In the genomic region with DNA sequence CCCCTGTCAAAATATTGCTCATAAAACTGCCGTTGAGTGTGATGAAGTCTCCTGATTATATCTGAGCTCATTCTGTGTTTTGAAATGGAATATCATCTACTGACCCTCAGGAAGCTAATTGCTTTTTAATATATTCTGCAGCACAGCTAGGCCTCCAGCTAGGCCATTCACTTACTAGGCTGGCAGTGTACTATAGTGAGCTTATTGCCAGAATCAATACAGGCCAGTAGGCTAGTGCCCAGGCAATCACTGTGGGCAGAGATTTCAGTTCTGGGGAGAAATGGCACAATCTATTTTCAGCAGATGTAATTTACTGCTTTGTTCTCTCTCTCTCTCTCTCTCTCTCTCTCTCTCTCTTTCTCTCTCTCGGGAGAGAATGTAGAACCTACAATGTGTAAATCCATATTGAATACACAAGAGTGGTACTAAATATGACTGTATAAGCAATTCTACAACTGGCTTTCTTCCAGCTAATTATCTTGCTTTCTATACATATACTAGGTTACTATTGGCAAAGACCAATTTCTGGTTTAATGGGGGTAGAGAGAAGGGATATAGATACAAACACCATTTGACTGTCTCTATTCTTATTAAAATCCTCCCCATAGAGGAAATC, we compare ENCODE assay signal across 18 mouse cellular contexts.
DNase-seq lines count a peak whose midpoint lies in the region; ATAC-seq lines count a peak whose summit lies in the region.
"Had no signal": no experiment of that assay in that cellular context is flagged by ENCODE, and none has a peak within 500 bp of the region (broad histone marks: within the 10 kb centered on the region; RNA-seq: fewer than 3 reads in every experiment).

No protein-coding gene starts in this region.

- H3K9ac ChIP-seq in forebrain, embryonic 14.5 days (ENCODE audit: low read length): no peak overlapping the region
- no peak overlapping the region for H3K9ac ChIP-seq in forebrain, embryonic 16.5 days (replicated peaks; ENCODE audit: low read depth, low read length)
- no peak overlapping the region for H3K9ac ChIP-seq in midbrain, embryonic 12.5 days (replicated peaks)
- no peak overlapping the region for H3K9ac ChIP-seq in midbrain, embryonic 11.5 days (ENCODE audit: low read length)
- H3K9ac ChIP-seq in midbrain, embryonic 14.5 days (replicated peaks; ENCODE audit: low read length): no peak overlapping the region
- no peak overlapping the region for H3K9ac ChIP-seq in neural tube, embryonic 15.5 days (replicated peaks)
- H3K9ac ChIP-seq in heart, embryonic 12.5 days: no peak overlapping the region
- H3K9ac ChIP-seq: limb, embryonic 15.5 days had no signal

- H3K4me2 ChIP-seq in forebrain, embryonic 14.5 days (ENCODE audit: low read length): no peak overlapping the region
- H3K4me2 ChIP-seq in forebrain, embryonic 16.5 days (ENCODE audit: low read length): no peak overlapping the region
- no peak overlapping the region for H3K4me2 ChIP-seq in midbrain, embryonic 12.5 days (replicated peaks)
- H3K4me2 ChIP-seq in midbrain, embryonic 11.5 days: no peak overlapping the region
- no peak overlapping the region for H3K4me2 ChIP-seq in midbrain, embryonic 14.5 days (ENCODE audit: low read length)
- no peak overlapping the region for H3K4me2 ChIP-seq in neural tube, embryonic 15.5 days
- no peak overlapping the region for H3K4me2 ChIP-seq in heart, embryonic 12.5 days
- H3K4me2 ChIP-seq: limb, embryonic 15.5 days had no signal

- H3K27me3 ChIP-seq in forebrain, embryonic 14.5 days (replicated peaks; ENCODE audit: control insufficient read depth, insufficient read depth, low read length): no peaks in the 10 kb centered on the region
- no peaks in the 10 kb centered on the region for H3K27me3 ChIP-seq in forebrain, embryonic 16.5 days (replicated peaks; ENCODE audit: control insufficient read depth, insufficient read depth, low read length)
- H3K27me3 ChIP-seq in midbrain, embryonic 12.5 days: no peaks in the 10 kb centered on the region
- no peaks in the 10 kb centered on the region for H3K27me3 ChIP-seq in midbrain, embryonic 11.5 days (ENCODE audit: control insufficient read depth, insufficient read depth, low read length)
- no peaks in the 10 kb centered on the region for H3K27me3 ChIP-seq in midbrain, embryonic 14.5 days (ENCODE audit: control insufficient read depth, insufficient read depth, low read length)
- H3K27me3 ChIP-seq in neural tube, embryonic 15.5 days (replicated peaks): no peaks in the 10 kb centered on the region
- H3K27me3 ChIP-seq in heart, embryonic 12.5 days (replicated peaks): no peaks in the 10 kb centered on the region
- H3K27me3 ChIP-seq: limb, embryonic 15.5 days had no signal

- H3K4me3 ChIP-seq in forebrain, embryonic 14.5 days (ENCODE audit: low read depth, low read length): no peak overlapping the region
- H3K4me3 ChIP-seq in forebrain, embryonic 16.5 days (replicated peaks; ENCODE audit: low read length): no peak overlapping the region
- no peak overlapping the region for H3K4me3 ChIP-seq in midbrain, embryonic 12.5 days
- no peak overlapping the region for H3K4me3 ChIP-seq in midbrain, embryonic 11.5 days (ENCODE audit: low read depth, low read length)
- no peak overlapping the region for H3K4me3 ChIP-seq in midbrain, embryonic 14.5 days (replicated peaks; ENCODE audit: low read depth, low read length)
- no peak overlapping the region for H3K4me3 ChIP-seq in neural tube, embryonic 15.5 days (replicated peaks)
- H3K4me3 ChIP-seq in heart, embryonic 12.5 days: no peak overlapping the region
- H3K4me3 ChIP-seq: limb, embryonic 15.5 days; myocyte had no signal

- DNase-seq in forebrain, embryonic 14.5 days (ENCODE audit: low spot score): peak; percentile 43
- DNase-seq in midbrain, embryonic 11.5 days (ENCODE audit: low spot score, missing footprints): no peak
- DNase-seq in midbrain, embryonic 14.5 days: peak; percentile 51
- DNase-seq in T-cell, adult 2 months (ENCODE audit: low spot score): no peak
- DNase-seq: adrenal gland, postnatal 25 days; cerebellum, adult 9-10 months; kidney, adult 11 months; left cerebral cortex, postnatal 4 days; lung, postnatal 4 days; right cerebral cortex, postnatal 25 days; spleen, adult 18-20 months had no signal

- no peaks in the 10 kb centered on the region for H3K9me3 ChIP-seq in forebrain, embryonic 14.5 days (replicated peaks; ENCODE audit: control insufficient read depth, low read length)
- no peaks in the 10 kb centered on the region for H3K9me3 ChIP-seq in forebrain, embryonic 16.5 days (ENCODE audit: control insufficient read depth, low read length)
- no peaks in the 10 kb centered on the region for H3K9me3 ChIP-seq in midbrain, embryonic 12.5 days
- H3K9me3 ChIP-seq in midbrain, embryonic 11.5 days (ENCODE audit: control insufficient read depth, low read length): no peaks in the 10 kb centered on the region
- no peaks in the 10 kb centered on the region for H3K9me3 ChIP-seq in midbrain, embryonic 14.5 days (ENCODE audit: control insufficient read depth, low read length)
- H3K9me3 ChIP-seq in neural tube, embryonic 15.5 days (replicated peaks): no peaks in the 10 kb centered on the region
- 0 out of 2 replicates have a peak, but pooled peaks cover 4% of the 10 kb centered on the region for H3K9me3 ChIP-seq in heart, embryonic 12.5 days (replicated peaks)
- H3K9me3 ChIP-seq: limb, embryonic 15.5 days had no signal

- 37% methylated on average over 2 of the region's 2 CpGs for WGBS in forebrain, embryonic 14.5 days
- 16% methylated on average over 2 of the region's 2 CpGs for WGBS in forebrain, embryonic 16.5 days
- WGBS in midbrain, embryonic 12.5 days: 72% methylated on average over 2 of the region's 2 CpGs
- 87% methylated on average over 2 of the region's 2 CpGs for WGBS in midbrain, embryonic 11.5 days
- WGBS in midbrain, embryonic 14.5 days: 40% methylated on average over 2 of the region's 2 CpGs
- WGBS in neural tube, embryonic 15.5 days: 37% methylated on average over 2 of the region's 2 CpGs
- WGBS in heart, embryonic 12.5 days: 86% methylated on average over 2 of the region's 2 CpGs

- peak overlapping the region; percentile 2; the same call in 1 of the 2 replicates for H3K27ac ChIP-seq in forebrain, embryonic 14.5 days (ENCODE audit: low read depth, low read length)
- H3K27ac ChIP-seq in forebrain, embryonic 16.5 days (ENCODE audit: low read length): no peak overlapping the region
- peak overlapping the region; percentile 61; the same call in 1 of the 2 replicates for H3K27ac ChIP-seq in midbrain, embryonic 12.5 days (replicated peaks)
- H3K27ac ChIP-seq in midbrain, embryonic 11.5 days (ENCODE audit: low read depth, low read length): no peak overlapping the region
- H3K27ac ChIP-seq in midbrain, embryonic 14.5 days (replicated peaks; ENCODE audit: low read depth, low read length): peak overlapping the region; percentile 73
- peak overlapping the region; percentile 76 for H3K27ac ChIP-seq in neural tube, embryonic 15.5 days (replicated peaks)
- H3K27ac ChIP-seq in heart, embryonic 12.5 days (ENCODE audit: poor library complexity, severe bottlenecking): no peak overlapping the region
- H3K27ac ChIP-seq: kidney, postnatal 0 days; limb, embryonic 15.5 days had no signal

- 0 out of 2 replicates have a peak, but pooled peaks cover 2% of the 10 kb centered on the region for H3K36me3 ChIP-seq in forebrain, embryonic 14.5 days (ENCODE audit: control insufficient read depth, insufficient read depth, low read length)
- no peaks in the 10 kb centered on the region for H3K36me3 ChIP-seq in forebrain, embryonic 16.5 days (ENCODE audit: control insufficient read depth, insufficient read depth)
- H3K36me3 ChIP-seq in midbrain, embryonic 12.5 days: peaks cover 4% of the 10 kb centered on the region
- no peaks in the 10 kb centered on the region for H3K36me3 ChIP-seq in midbrain, embryonic 11.5 days (ENCODE audit: control insufficient read depth, insufficient read depth, low read length)
- peaks cover 3% of the 10 kb centered on the region; the same call in 1 of the 2 replicates for H3K36me3 ChIP-seq in midbrain, embryonic 14.5 days (ENCODE audit: control insufficient read depth, insufficient read depth, low read length)
- no peaks in the 10 kb centered on the region for H3K36me3 ChIP-seq in neural tube, embryonic 15.5 days
- H3K36me3 ChIP-seq in heart, embryonic 12.5 days: peaks cover 8% of the 10 kb centered on the region; the same call in 1 of the 2 replicates
- H3K36me3 ChIP-seq: limb, embryonic 15.5 days had no signal

- peaks cover 21% of the 10 kb centered on the region for H3K4me1 ChIP-seq in forebrain, embryonic 14.5 days (ENCODE audit: control insufficient read depth, insufficient read depth, low read length)
- peaks cover 22% of the 10 kb centered on the region for H3K4me1 ChIP-seq in forebrain, embryonic 16.5 days (replicated peaks; ENCODE audit: control insufficient read depth, insufficient read depth, low read length)
- H3K4me1 ChIP-seq in midbrain, embryonic 12.5 days: peaks cover 37% of the 10 kb centered on the region
- H3K4me1 ChIP-seq in midbrain, embryonic 11.5 days (ENCODE audit: control insufficient read depth, insufficient read depth, low read length): peaks cover 13% of the 10 kb centered on the region
- peaks cover 39% of the 10 kb centered on the region for H3K4me1 ChIP-seq in midbrain, embryonic 14.5 days (ENCODE audit: control insufficient read depth, insufficient read depth, low read length)
- H3K4me1 ChIP-seq in neural tube, embryonic 15.5 days: peaks cover 50% of the 10 kb centered on the region
- H3K4me1 ChIP-seq in heart, embryonic 12.5 days (replicated peaks): peaks cover 18% of the 10 kb centered on the region

- peak; percentile 40; the same call in 1 of the 2 replicates for ATAC-seq in forebrain, embryonic 14.5 days
- ATAC-seq in forebrain, embryonic 16.5 days: no peak; the same call in 1 of the 2 replicates
- 0 out of 2 replicates have a peak, but pooled peaks have one; percentile 36 for ATAC-seq in midbrain, embryonic 12.5 days (ENCODE audit: low FRiP score, low read depth)
- no peak for ATAC-seq in midbrain, embryonic 11.5 days (ENCODE audit: low FRiP score)
- ATAC-seq in midbrain, embryonic 14.5 days (ENCODE audit: low FRiP score, low TSS enrichment): no peak
- peak; percentile 73 for ATAC-seq in neural tube, embryonic 15.5 days (ENCODE audit: low FRiP score)
- ATAC-seq in heart, embryonic 12.5 days (ENCODE audit: insufficient number of reproducible peaks, low FRiP score): no peak

Comparison
In these comparisons a context has a peak if more than half of its experiments do, and no peak if none do; other contexts are left out.
1. ATAC-seq: peak in forebrain, embryonic 14.5 days (single experiment), midbrain, embryonic 12.5 days (single experiment) and neural tube, embryonic 15.5 days (single experiment); none in forebrain, embryonic 16.5 days (single experiment), midbrain, embryonic 11.5 days (single experiment), midbrain, embryonic 14.5 days (single experiment) and heart, embryonic 12.5 days (single experiment).
2. DNase-seq: peak in forebrain, embryonic 14.5 days (single experiment) and midbrain, embryonic 14.5 days (single experiment); none in midbrain, embryonic 11.5 days (single experiment) and T-cell, adult 2 months (single experiment).
3. H3K27ac ChIP-seq: peak in forebrain, embryonic 14.5 days (single experiment), midbrain, embryonic 12.5 days (single experiment), midbrain, embryonic 14.5 days (single experiment) and neural tube, embryonic 15.5 days (single experiment); none in forebrain, embryonic 16.5 days (single experiment), midbrain, embryonic 11.5 days (single experiment) and heart, embryonic 12.5 days (single experiment).